Comparison of ENCODE assay signal across 25 mouse cellular contexts in genomic region chr10:75756719-75757118, GRCm38 (mm10). TPM values are rescaled to one million over a fixed set of nuclear protein-coding genes. Genes with fewer than 3 reads are reported as not detected.
"Had no signal": no experiment of that assay in that cellular context is flagged by ENCODE, and none has a peak within 500 bp of the region (broad histone marks: within the 10 kb centered on the region; RNA-seq: fewer than 3 reads in every experiment).

No protein-coding gene starts in this region.

- H3K27me3 ChIP-seq: liver, embryonic 13.5 days; liver, embryonic 15.5 days; midbrain, embryonic 12.5 days; neural tube, embryonic 13.5 days; neural tube, embryonic 15.5 days had no signal

- ATAC-seq: midbrain, embryonic 16.5 days had no signal

- DNase-seq: liver, embryonic 13.5 days; lung, embryonic 14.5 days; lung, postnatal 14 days; lung, postnatal 4 days; midbrain, embryonic 14.5 days; retina, postnatal 1 day; right cerebral cortex, adult 18-20 months; right cerebral cortex, postnatal 25 days; right cerebral cortex, postnatal 4 days; spleen, adult 18-20 months; thymus, adult 18-20 months; thymus, postnatal 25 days; thymus, postnatal 4 days had no signal

- H3K4me1 ChIP-seq: midbrain, embryonic 10.5 days; midbrain, embryonic 12.5 days; neural tube, embryonic 15.5 days had no signal

- H3K9ac ChIP-seq: liver, embryonic 13.5 days; liver, embryonic 15.5 days; lung, embryonic 14.5 days; midbrain, embryonic 12.5 days; neural tube, embryonic 13.5 days; neural tube, embryonic 15.5 days had no signal

- H3K27ac ChIP-seq: liver, embryonic 13.5 days; liver, embryonic 15.5 days; midbrain, embryonic 10.5 days; midbrain, embryonic 12.5 days; neural tube, embryonic 13.5 days; neural tube, embryonic 15.5 days had no signal

- H3K4me2 ChIP-seq: liver, embryonic 13.5 days; liver, embryonic 15.5 days; lung, embryonic 14.5 days; midbrain, embryonic 12.5 days; neural tube, embryonic 13.5 days; neural tube, embryonic 15.5 days had no signal

- H3K4me3 ChIP-seq: liver, embryonic 13.5 days; liver, embryonic 15.5 days; midbrain, embryonic 10.5 days; midbrain, embryonic 12.5 days; myocyte; neural tube, embryonic 13.5 days; neural tube, embryonic 15.5 days had no signal

- H3K9me3 ChIP-seq: liver, embryonic 13.5 days; liver, embryonic 15.5 days; midbrain, embryonic 12.5 days; neural tube, embryonic 15.5 days had no signal

RNA-seq across cellular contexts. Expression of gene Gm20441, which starts 24.0 kb away (rescaled TPM):
- total RNA-seq: megakaryocyte-erythroid progenitor cell, adult 5-6 weeks had no signal
- polyA plus RNA-seq: liver, embryonic 13.5 days; liver, embryonic 15.5 days; lung, embryonic 14.5 days; midbrain, embryonic 10.5 days; midbrain, embryonic 12.5 days; midbrain, embryonic 14.5 days; midbrain, embryonic 16.5 days; myocyte; neural tube, embryonic 11.5 days; neural tube, embryonic 13.5 days; neural tube, embryonic 15.5 days; small intestine, adult 2 months; stomach, embryonic 14.5 days; stomach, embryonic 16.5 days had no signal
